Mouse (Mus musculus) bone marrow macrophage, adult 2 months (primary cell): ENCODE measurements at regions not wholly inside any gene's neighbourhood (a gene's known extent, or its start where the extent isn't known, plus 50 kb on each side); places are given as distances from the start of the nearest gene placed in this dataset.

Experiments
- CTCF ChIP-seq: IDR thresholded peaks from 2 replicates; pipeline ENCODE4 v1.5.1; 2012; ENCODE audit warnings: low read depth, mild to moderate bottlenecking, low read length, moderate library complexity
- POLR2A ChIP-seq: IDR thresholded peaks from 2 replicates; pipeline ENCODE4 v1.6.1; 2012; ENCODE audit warnings: mild to moderate bottlenecking, low read depth, low read length, borderline replicate concordance

DNA sequence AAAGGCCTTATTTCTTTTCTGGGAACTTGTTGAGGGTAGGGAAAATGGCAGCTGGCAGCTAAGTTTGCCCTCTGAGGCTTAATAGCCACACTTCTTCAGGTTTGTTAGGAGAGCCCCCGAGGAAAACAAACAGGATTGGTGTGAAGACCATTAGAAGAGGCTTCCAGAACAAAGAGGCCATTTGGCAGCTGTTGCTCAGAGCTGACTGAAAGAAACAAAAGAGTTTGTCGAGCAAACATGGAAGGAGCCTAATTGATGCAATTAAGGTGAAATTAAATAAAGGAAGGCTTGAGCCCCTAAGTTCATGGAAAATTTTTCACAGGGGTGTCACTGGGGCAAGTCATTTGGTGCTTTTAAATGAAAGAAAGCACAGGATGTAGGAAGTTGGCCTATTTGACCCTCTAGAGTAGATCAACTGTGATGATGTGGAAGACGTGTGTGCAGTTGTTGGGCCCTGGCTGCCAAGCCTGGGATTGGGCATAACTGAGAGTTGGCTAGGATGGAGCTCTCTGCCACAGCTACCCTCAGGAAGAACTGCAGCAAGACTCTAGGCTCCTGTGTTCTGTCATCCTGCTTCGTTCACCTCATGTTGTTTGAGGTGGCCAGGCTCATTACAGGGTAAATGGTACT is 106.9 kb downstream of the Apip start:
- no peak for TF ChIP-seq POLR2A
- TF ChIP-seq CTCF = no peak
